ENCODE assay signal across 9 mouse cellular contexts in genomic region chr5:120235571-120235970, GRCm38 (mm10).
DNase-seq lines count a peak whose midpoint lies in the region; ATAC-seq and TF ChIP-seq lines count a peak whose summit lies in the region.
"Had no signal": no experiment of that assay in that cellular context is flagged by ENCODE, and none has a peak within 500 bp of the region (broad histone marks: within the 10 kb centered on the region; RNA-seq: fewer than 3 reads in every experiment).

No protein-coding gene starts in this region.

- H3K4me3 ChIP-seq in lung, embryonic 16.5 days (ENCODE audit: low read length): no peak overlapping the region
- H3K4me3 ChIP-seq in thymus, adult 2 months (ENCODE audit: control insufficient read depth, insufficient read depth, low read length): no peak overlapping the region
- no peak overlapping the region for H3K4me3 ChIP-seq in kidney, adult 2 months (ENCODE audit: insufficient read depth, low read depth, low read length)

- WGBS in lung, embryonic 16.5 days: 51% methylated on average over 11 of the region's 11 CpGs
- 87% methylated on average over 11 of the region's 11 CpGs for WGBS in thymus, adult 2 months
- WGBS in kidney, adult 2 months: 79% methylated on average over 11 of the region's 11 CpGs

- no peak overlapping the region for H3K27ac ChIP-seq in lung, embryonic 16.5 days (ENCODE audit: low read length)
- H3K27ac ChIP-seq in thymus, adult 2 months (ENCODE audit: control insufficient read depth, insufficient read depth, low read length): no peak overlapping the region
- H3K27ac ChIP-seq in kidney, adult 2 months (ENCODE audit: insufficient read depth, low read depth, low read length): no peak overlapping the region

- H3K36me3 ChIP-seq in lung, embryonic 16.5 days (ENCODE audit: control insufficient read depth, insufficient read depth, low read length): no peaks in the 10 kb centered on the region
- no peaks in the 10 kb centered on the region for H3K36me3 ChIP-seq in thymus, adult 2 months (ENCODE audit: control insufficient read depth, insufficient read depth, low read length)
- H3K36me3 ChIP-seq in kidney, adult 2 months (ENCODE audit: control insufficient read depth, insufficient read depth, low read length): no peaks in the 10 kb centered on the region

- ATAC-seq in lung, embryonic 16.5 days (ENCODE audit: low read depth): peak; percentile 59; the same call in 1 of the 2 replicates

- no peak for TF ChIP-seq CTCF in thymus, adult 2 months (IDR thresholded peaks at IDR 0.05; ENCODE audit: borderline replicate concordance, control insufficient read depth, extremely low read depth, insufficient read depth, low read length, poor library complexity)
- TF ChIP-seq CTCF in kidney, adult 2 months (conservative IDR thresholded peaks at IDR 0.05; ENCODE audit: insufficient read depth, insufficient read length, low read depth, low read length): no peak

- no peaks in the 10 kb centered on the region for H3K4me1 ChIP-seq in lung, embryonic 16.5 days (replicated peaks; ENCODE audit: control insufficient read depth, insufficient read depth, low read length)
- H3K4me1 ChIP-seq in thymus, adult 2 months (replicated peaks; ENCODE audit: control insufficient read depth, insufficient read depth, low read length): no peaks in the 10 kb centered on the region
- no peaks in the 10 kb centered on the region for H3K4me1 ChIP-seq in kidney, adult 2 months (ENCODE audit: control insufficient read depth, insufficient read depth, low read length)

- no peak overlapping the region for H3K4me2 ChIP-seq in lung, embryonic 16.5 days (ENCODE audit: low read depth, low read length)

- no peak overlapping the region for H3K9ac ChIP-seq in lung, embryonic 16.5 days (ENCODE audit: low read length)

- H3K9me3 ChIP-seq in lung, embryonic 16.5 days (ENCODE audit: control insufficient read depth, low read length): no peaks in the 10 kb centered on the region

- intact Hi-C loops in left cerebral cortex, postnatal 14 days (cut with DNase I): no loop called here

- H3K27me3 ChIP-seq in lung, embryonic 16.5 days (ENCODE audit: control insufficient read depth, insufficient read depth, low read depth, low read length): no peaks in the 10 kb centered on the region
- no peaks in the 10 kb centered on the region for H3K27me3 ChIP-seq in thymus, adult 2 months (ENCODE audit: control insufficient read depth, insufficient read depth, low read length)
- no peaks in the 10 kb centered on the region for H3K27me3 ChIP-seq in kidney, adult 2 months (replicated peaks; ENCODE audit: control insufficient read depth, insufficient read depth, low read length)

- DNase-seq in lung, postnatal 36 days: no peak
- DNase-seq in frontal cortex, postnatal 36 days (ENCODE audit: low spot score in 2 of 2): peak; percentile 32 to 34
- DNase-seq in left cerebral cortex, postnatal 14 days (ENCODE audit: low spot score in 2 of 2): peak; percentile 61 to 63
- DNase-seq in right cerebral cortex, postnatal 4 days: peak; percentile 78
- DNase-seq in thymus, adult 2 months: no peak
- no peak for DNase-seq in kidney, adult 2 months
- DNase-seq: gastrocnemius, postnatal 25 days; thymus, postnatal 25 days had no signal

- no peak for TF ChIP-seq POLR2A in thymus, adult 2 months (IDR thresholded peaks at IDR 0.05; ENCODE audit: control insufficient read depth, extremely low read depth, insufficient read depth, low read length, poor library complexity)
- no peak for TF ChIP-seq POLR2A in kidney, adult 2 months (IDR thresholded peaks at IDR 0.05; ENCODE audit: low read depth, low read length)

Comparison
In these comparisons a context has a peak if more than half of its experiments do, and no peak if none do; other contexts are left out.
1. DNase-seq: peak in frontal cortex, postnatal 36 days (2 of 2), left cerebral cortex, postnatal 14 days (2 of 2) and right cerebral cortex, postnatal 4 days (single experiment); none in lung, postnatal 36 days (single experiment), thymus, adult 2 months (single experiment) and kidney, adult 2 months (single experiment).